In the genomic region with DNA sequence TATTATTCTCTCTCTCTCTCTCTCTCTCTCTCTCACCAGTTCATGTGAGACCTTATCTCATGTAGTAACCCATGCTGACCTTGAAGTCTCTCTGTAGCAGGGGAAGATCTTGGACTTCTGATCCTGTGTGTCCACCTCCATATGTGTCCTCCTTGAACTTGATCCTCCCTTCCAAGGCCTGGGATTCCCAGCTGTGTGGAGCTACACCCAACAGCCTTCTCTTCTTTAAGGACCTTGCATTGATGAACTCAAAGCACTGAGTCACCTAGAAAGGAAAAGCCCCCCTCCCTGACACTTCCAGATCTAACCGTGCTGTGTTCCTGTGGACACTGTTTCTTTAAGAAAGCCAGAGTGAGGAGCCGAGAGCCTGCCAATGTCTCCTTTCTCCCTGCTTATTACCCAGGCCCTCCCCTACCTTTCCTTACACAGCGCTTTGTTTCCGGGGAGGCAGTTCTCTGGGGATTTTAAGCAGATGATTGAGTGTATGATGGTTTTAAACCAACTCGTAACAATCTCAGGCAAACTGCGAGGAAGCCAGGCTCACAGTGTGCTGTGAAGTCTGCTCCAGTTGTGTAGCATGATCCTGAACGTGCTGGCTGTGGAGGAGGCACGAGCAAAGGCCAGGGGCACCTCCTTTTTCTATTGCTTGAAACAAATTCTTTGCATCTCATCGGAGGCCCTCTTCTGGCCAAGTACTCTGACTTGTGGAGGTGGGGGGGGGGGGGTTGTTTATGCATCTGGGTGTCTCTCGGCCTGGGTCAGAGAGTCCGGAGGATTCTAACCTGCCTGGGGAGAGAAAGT, we compare ENCODE assay signal across 9 mouse cellular contexts.
DNase-seq lines count a peak whose midpoint lies in the region; ATAC-seq and TF ChIP-seq lines count a peak whose summit lies in the region.
"Had no signal": no experiment of that assay in that cellular context is flagged by ENCODE, and none has a peak within 500 bp of the region (broad histone marks: within the 10 kb centered on the region; RNA-seq: fewer than 3 reads in every experiment).

No protein-coding gene starts in this region.

- H3K27me3 ChIP-seq in kidney, embryonic 14.5 days (ENCODE audit: control insufficient read depth, insufficient read depth, low read length) = no peaks in the 10 kb centered on the region
- no peaks in the 10 kb centered on the region for H3K27me3 ChIP-seq in forebrain, embryonic 16.5 days (replicated peaks; ENCODE audit: control insufficient read depth, insufficient read depth, low read length)
- H3K27me3 ChIP-seq in midbrain, embryonic 11.5 days (ENCODE audit: control insufficient read depth, insufficient read depth, low read length) = peaks cover 22% of the 10 kb centered on the region
- H3K27me3 ChIP-seq: liver, embryonic 12.5 days had no signal

- 11% methylated on average over 11 of the region's 11 CpGs for WGBS in kidney, embryonic 14.5 days
- 2% methylated on average over 11 of the region's 11 CpGs for WGBS in forebrain, embryonic 16.5 days
- 18% methylated on average over 11 of the region's 11 CpGs for WGBS in midbrain, embryonic 11.5 days

- no peaks in the 10 kb centered on the region for H3K9me3 ChIP-seq in kidney, embryonic 14.5 days (ENCODE audit: control insufficient read depth, low read length)
- no peaks in the 10 kb centered on the region for H3K9me3 ChIP-seq in forebrain, embryonic 16.5 days (ENCODE audit: control insufficient read depth, low read length)
- H3K9me3 ChIP-seq in midbrain, embryonic 11.5 days (ENCODE audit: control insufficient read depth, low read length) = no peaks in the 10 kb centered on the region; the same call in 1 of the 2 replicates
- H3K9me3 ChIP-seq: liver, embryonic 12.5 days had no signal

- no peak overlapping the region for H3K4me3 ChIP-seq in kidney, embryonic 14.5 days (ENCODE audit: low read length)
- H3K4me3 ChIP-seq in cortical plate, adult 2 months (ENCODE audit: insufficient read depth, low read length) = peak overlapping the region; percentile 8; the same call in 1 of the 2 replicates
- peak overlapping the region; percentile 22 for H3K4me3 ChIP-seq in forebrain, embryonic 16.5 days (replicated peaks; ENCODE audit: low read length)
- H3K4me3 ChIP-seq in midbrain, embryonic 11.5 days (ENCODE audit: low read depth, low read length) = no peak overlapping the region
- H3K4me3 ChIP-seq: liver, embryonic 12.5 days had no signal

- no peak for TF ChIP-seq CTCF in cortical plate, adult 2 months (IDR thresholded peaks at IDR 0.05; ENCODE audit: extremely low read depth, insufficient read depth, low read length)

- H3K4me2 ChIP-seq in kidney, embryonic 14.5 days (replicated peaks; ENCODE audit: low read depth, low read length) = peak overlapping the region; percentile 18; the same call in 1 of the 2 replicates
- H3K4me2 ChIP-seq in forebrain, embryonic 16.5 days (ENCODE audit: low read length) = peak overlapping the region; percentile 42
- H3K4me2 ChIP-seq in midbrain, embryonic 11.5 days = peak overlapping the region; percentile 24; the same call in 1 of the 2 replicates
- H3K4me2 ChIP-seq: liver, embryonic 12.5 days had no signal

- ATAC-seq in kidney, embryonic 14.5 days (ENCODE audit: low FRiP score, low TSS enrichment) = peak; percentile 57; the same call in 1 of the 2 replicates
- peak; percentile 83 for ATAC-seq in forebrain, embryonic 16.5 days
- ATAC-seq in midbrain, embryonic 11.5 days (ENCODE audit: low FRiP score) = no peak
- ATAC-seq: liver, embryonic 12.5 days had no signal

- no peak overlapping the region; the same call in 1 of the 2 replicates for H3K9ac ChIP-seq in kidney, embryonic 14.5 days (ENCODE audit: low read depth, low read length)
- peak overlapping the region; percentile 47 for H3K9ac ChIP-seq in forebrain, embryonic 16.5 days (replicated peaks; ENCODE audit: low read depth, low read length)
- 0 out of 2 replicates have a peak overlapping the region, but pooled peaks have one; percentile 26 for H3K9ac ChIP-seq in midbrain, embryonic 11.5 days (ENCODE audit: low read length)
- H3K9ac ChIP-seq: liver, embryonic 12.5 days had no signal

- peaks cover 6% of the 10 kb centered on the region; the same call in 1 of the 2 replicates for H3K4me1 ChIP-seq in kidney, embryonic 14.5 days (ENCODE audit: control insufficient read depth, insufficient read depth, low read length)
- peaks cover 5% of the 10 kb centered on the region for H3K4me1 ChIP-seq in cortical plate, adult 2 months (ENCODE audit: control insufficient read depth, insufficient read depth, low read length)
- H3K4me1 ChIP-seq in forebrain, embryonic 16.5 days (replicated peaks; ENCODE audit: control insufficient read depth, insufficient read depth, low read length) = peaks cover 14% of the 10 kb centered on the region
- H3K4me1 ChIP-seq in midbrain, embryonic 11.5 days (ENCODE audit: control insufficient read depth, insufficient read depth, low read length) = peaks cover 22% of the 10 kb centered on the region

- H3K27ac ChIP-seq in kidney, embryonic 14.5 days (ENCODE audit: low read depth, low read length) = peak overlapping the region; percentile 12; the same call in 1 of the 2 replicates
- H3K27ac ChIP-seq in cortical plate, adult 2 months (ENCODE audit: insufficient read depth, low read length) = no peak overlapping the region
- peak overlapping the region; percentile 33; the same call in 1 of the 2 replicates for H3K27ac ChIP-seq in forebrain, embryonic 16.5 days (ENCODE audit: low read length)
- no peak overlapping the region for H3K27ac ChIP-seq in midbrain, embryonic 11.5 days (ENCODE audit: low read depth, low read length)
- H3K27ac ChIP-seq: liver, embryonic 12.5 days had no signal

- TF ChIP-seq POLR2A in cortical plate, adult 2 months (IDR thresholded peaks at IDR 0.05; ENCODE audit: extremely low read depth, insufficient read depth, low read length) = no peak

- DNase-seq in kidney, adult 11 months = no peak
- peak; percentile 86 for DNase-seq in midbrain, embryonic 11.5 days (ENCODE audit: low spot score, missing footprints)
- DNase-seq in urinary bladder, postnatal 14 days (ENCODE audit: low spot score) = no peak
- DNase-seq in spleen, postnatal 4 days (ENCODE audit: low spot score in 2 of 2) = no peak
- DNase-seq in lung, postnatal 36 days = no peak

- no peaks in the 10 kb centered on the region for H3K36me3 ChIP-seq in kidney, embryonic 14.5 days (ENCODE audit: control insufficient read depth, insufficient read depth, low read length)
- no peaks in the 10 kb centered on the region for H3K36me3 ChIP-seq in forebrain, embryonic 16.5 days (ENCODE audit: control insufficient read depth, insufficient read depth)
- H3K36me3 ChIP-seq in midbrain, embryonic 11.5 days (ENCODE audit: control insufficient read depth, insufficient read depth, low read length) = no peaks in the 10 kb centered on the region
- H3K36me3 ChIP-seq: liver, embryonic 12.5 days had no signal

Comparison
In these comparisons a context has a peak if more than half of its experiments do, and no peak if none do; other contexts are left out.
1. H3K27ac ChIP-seq: peak in kidney, embryonic 14.5 days (single experiment) and forebrain, embryonic 16.5 days (single experiment); none in cortical plate, adult 2 months (single experiment) and midbrain, embryonic 11.5 days (single experiment).
2. H3K4me3 ChIP-seq: peak in cortical plate, adult 2 months (single experiment) and forebrain, embryonic 16.5 days (single experiment); none in kidney, embryonic 14.5 days (single experiment) and midbrain, embryonic 11.5 days (single experiment).
3. Peak in every context shown above with its lines, with median percentiles within 50 percentile points of each other: H3K4me2 ChIP-seq.